Mouse (Mus musculus): Measurements from ENCODE around the gene Rbfox3. TPM values are rescaled to one million over a fixed set of nuclear protein-coding genes. Genes with fewer than 3 reads are reported as not detected.
A peak's percentile ranks its signal among the peaks of the same experiment; 100 is the strongest.

The Rbfox3 gene
- polyA plus RNA-seq, 1 experiment from 2014 or later, result 0.29 TPM

- Histone ChIP-seq H3K4me1 (peaks cover 17% of the 10 kb centered on the region), H3K9me3 (no peaks in the 10 kb centered on the region), H3K36me3 (no peaks in the 10 kb centered on the region), H3K4me3 (no peak overlapping the region), H3K9ac (no peak overlapping the region), H3K4me2 (no peak overlapping the region), H3K27me3 (no peaks in the 10 kb centered on the region), H3K27ac (no peak overlapping the region)
- ATAC-seq (ENCODE audit: borderline replicate concordance, extremely low read depth, low FRiP score, low TSS enrichment), result peak; percentile 33; the same call in 1 of the 2 replicates
- WGBS, result 29% methylated on average over 11 of the region's 11 CpGs
These were observed 468.0 kb downstream of the Rbfox3 start for GRCm38 (mm10) chr11:118443201-118443970.

- Histone ChIP-seq H3K4me1 (peaks cover 20% of the 10 kb centered on the region), H3K27me3 (no peaks in the 10 kb centered on the region), H3K9ac (no peak overlapping the region), H3K4me2 (no peak overlapping the region), H3K27ac (no peak overlapping the region), H3K4me3 (no peak overlapping the region), H3K36me3 (no peaks in the 10 kb centered on the region), H3K9me3 (no peaks in the 10 kb centered on the region)
- 38% methylated on average over 13 of the region's 13 CpGs for WGBS
- ATAC-seq (ENCODE audit: borderline replicate concordance, extremely low read depth, low FRiP score, low TSS enrichment), result 0 out of 2 replicates have a peak, but pooled peaks have one; percentile 2
These were observed 468.7 kb downstream of the Rbfox3 start for GRCm38 (mm10) chr11:118442691-118443090.

Small RNA genes within 50 kb of the gene (microRNA-seq; reads per million reads assigned to microRNA genes)
- gene Gm25040, result not detected

Other genes starting within 250 kb of the Rbfox3 start
- not detected in 2 replicates for gene Enpp7, start 76.6 kb upstream of the Rbfox3 start, polyA plus RNA-seq (2015; fragmentation: Nextera tagmentation; extraction: Ambion mirVana)
- 36.7 and 38.3 TPM in 2 replicates for gene Cbx2, start 111.4 kb upstream of the Rbfox3 start, polyA plus RNA-seq (2015; fragmentation: Nextera tagmentation; extraction: Ambion mirVana)
- gene Cbx8, start 129.4 kb upstream of the Rbfox3 start, polyA plus RNA-seq (2015; fragmentation: Nextera tagmentation; extraction: Ambion mirVana), result 9.4 and 11.3 TPM in 2 replicates
- 13.3 and 14.1 TPM in 2 replicates for gene Cbx4, start 174.6 kb upstream of the Rbfox3 start, polyA plus RNA-seq (2015; fragmentation: Nextera tagmentation; extraction: Ambion mirVana)